ENCODE assay signal across 8 mouse cellular contexts in genomic region chr4:143985733-143986132, GRCm38 (mm10). TPM values are rescaled to one million over a fixed set of nuclear protein-coding genes. Genes with fewer than 3 reads are reported as not detected.
DNase-seq lines count a peak whose midpoint lies in the region.
"Not testable (repeated sequence)": the region's sequence is repeated elsewhere in the genome, so short reads cannot be mapped to it uniquely, and the experiment has no call there.

No protein-coding gene starts in this region.

- DNase-seq in cerebellum, adult 11 months: peak; percentile 29
- DNase-seq in frontal cortex, postnatal 14 days (ENCODE audit: low spot score in 2 of 2): peak; percentile 34 to 49
- peak; percentile 8 to 21 for DNase-seq in heart, postnatal 10 days
- peak; percentile 63 for DNase-seq in layer of hippocampus, adult 11-12 months (ENCODE audit: low spot score)
- DNase-seq in left cerebral cortex, adult 9 months (ENCODE audit: low spot score in 2 of 2): peak; percentile 39 to 68
- DNase-seq in ovary, adult 18-20 months (ENCODE audit: low spot score): peak; percentile 21
- DNase-seq in spleen, postnatal 36 days (ENCODE audit: low spot score in 2 of 2): peak; percentile 15 to 33
- DNase-seq in urinary bladder, postnatal 14 days (ENCODE audit: low spot score): peak; percentile 10

- intact Hi-C loops in heart, postnatal 10 days (cut with DNase I): not testable (repeated sequence)

RNA-seq across cellular contexts. Expression of gene Pramef17, which starts 8.4 kb away (rescaled TPM):
- total RNA-seq in heart, postnatal 10 days (2021): not detected

RNA-seq across cellular contexts. Expression of gene Gm13101, which starts 19.0 kb away (rescaled TPM):
- total RNA-seq in heart, postnatal 10 days (2021): not detected

RNA-seq across cellular contexts. Expression of gene Pramef25, which starts 34.9 kb away (rescaled TPM):
- total RNA-seq in heart, postnatal 10 days (2021): not detected

Comparison
In these comparisons a context has a peak if more than half of its experiments do, and no peak if none do; other contexts are left out.
1. Peak in every context shown above with its lines: DNase-seq.
2. DNase-seq: peak in every context shown above with its lines; median percentile 63 in layer of hippocampus, adult 11-12 months; 54 in left cerebral cortex, adult 9 months; 42 in frontal cortex, postnatal 14 days; 29 in cerebellum, adult 11 months; 24 in spleen, postnatal 36 days; 21 in ovary, adult 18-20 months; 14 in heart, postnatal 10 days; 10 in urinary bladder, postnatal 14 days.